In genomic region chr19:56387726-56388302, GRCm38 (mm10) we compare ENCODE assay signal across 27 mouse cellular contexts. TPM values are rescaled to one million over a fixed set of nuclear protein-coding genes. Genes with fewer than 3 reads are reported as not detected.
DNase-seq lines count a peak whose midpoint lies in the region; ATAC-seq and TF ChIP-seq lines count a peak whose summit lies in the region.
"Had no signal": no experiment of that assay in that cellular context is flagged by ENCODE, and none has a peak within 500 bp of the region (broad histone marks: within the 10 kb centered on the region; RNA-seq: fewer than 3 reads in every experiment).

No protein-coding gene starts in this region.

- H3K79me2 ChIP-seq in C2C12 (ENCODE audit: control insufficient read depth, insufficient read depth), result no peaks in the 10 kb centered on the region

- WGBS in heart, embryonic 15.5 days, result 47% methylated on average over 4 of the region's 4 CpGs
- WGBS in intestine, postnatal 0 days, result 54% methylated on average over 4 of the region's 4 CpGs

- H3ac ChIP-seq in C2C12 (ENCODE audit: control insufficient read depth, insufficient read length, low read depth), result no peak overlapping the region

- TF ChIP-seq CTCF in C2C12 (IDR thresholded peaks at IDR 0.05; ENCODE audit: control insufficient read depth, insufficient read depth, insufficient read length), result no peak
- TF ChIP-seq CTCF in intestine, postnatal 0 days (IDR thresholded peaks at IDR 0.05; ENCODE audit: low read depth), result no peak

- peak overlapping the region; percentile 91 for H3K27ac ChIP-seq in heart, embryonic 15.5 days
- peak overlapping the region; percentile 50 for H3K27ac ChIP-seq in intestine, postnatal 0 days (ENCODE audit: low read depth, low read length)
- H3K27ac ChIP-seq: embryonic facial prominence, embryonic 12.5 days; hindbrain, embryonic 12.5 days; kidney, postnatal 0 days; liver, embryonic 14.5 days; midbrain, embryonic 10.5 days; stomach, embryonic 15.5 days had no signal

- no peaks in the 10 kb centered on the region for H3K27me3 ChIP-seq in heart, embryonic 15.5 days
- no peaks in the 10 kb centered on the region for H3K27me3 ChIP-seq in C2C12 (ENCODE audit: control insufficient read depth, insufficient read depth, insufficient read length)
- no peaks in the 10 kb centered on the region for H3K27me3 ChIP-seq in intestine, postnatal 0 days (replicated peaks; ENCODE audit: control insufficient read depth, insufficient read depth, low read length)
- H3K27me3 ChIP-seq: CH12.LX; embryonic facial prominence, embryonic 12.5 days; hindbrain, embryonic 12.5 days; stomach, embryonic 15.5 days had no signal

- ATAC-seq in heart, embryonic 15.5 days (replicated peaks; ENCODE audit: insufficient number of reproducible peaks, insufficient read depth, low FRiP score, low read depth), result no peak
- peak; percentile 61 for ATAC-seq in intestine, postnatal 0 days
- ATAC-seq: forebrain, embryonic 14.5 days; midbrain, embryonic 16.5 days had no signal

- H3K36me3 ChIP-seq in heart, embryonic 15.5 days, result peaks cover 7% of the 10 kb centered on the region; the same call in 1 of the 2 replicates
- no peaks in the 10 kb centered on the region for H3K36me3 ChIP-seq in C2C12 (ENCODE audit: control insufficient read depth, insufficient read depth)
- no peaks in the 10 kb centered on the region for H3K36me3 ChIP-seq in intestine, postnatal 0 days (ENCODE audit: control insufficient read depth, insufficient read depth)
- H3K36me3 ChIP-seq: embryonic facial prominence, embryonic 12.5 days; G1E; hindbrain, embryonic 12.5 days; midbrain, embryonic 10.5 days; stomach, embryonic 15.5 days had no signal

- intact Hi-C loops in heart, postnatal 36 days (cut with DNase I), result no loop called here

- DNase-seq in heart, adult 11 months, result peak; percentile 83
- no peak for DNase-seq in heart, postnatal 4 days
- no peak for DNase-seq in heart, postnatal 36 days
- DNase-seq in embryo, embryonic 9.5 days (ENCODE audit: extremely low spot score), result no peak
- DNase-seq in liver, result no peak
- DNase-seq: adrenal gland, adult 8-10 months; cerebellum, adult 18-20 months; cerebellum, postnatal 14 days; gastrocnemius, postnatal 10 days; kidney, adult 2 months; layer of hippocampus, adult 9-11 months; lung, embryonic 14.5 days; lung, postnatal 36 days; thymus, postnatal 25 days had no signal

- H3K9ac ChIP-seq in heart, embryonic 15.5 days, result peak overlapping the region; percentile 57; the same call in 1 of the 2 replicates
- no peak overlapping the region for H3K9ac ChIP-seq in intestine, postnatal 0 days (ENCODE audit: low read depth, low read length)
- H3K9ac ChIP-seq: embryonic facial prominence, embryonic 12.5 days; hindbrain, embryonic 12.5 days; liver, embryonic 14.5 days; lung, embryonic 14.5 days; stomach, embryonic 15.5 days had no signal

- H3K4me2 ChIP-seq in heart, embryonic 15.5 days, result peak overlapping the region; percentile 53
- H3K4me2 ChIP-seq in intestine, postnatal 0 days (replicated peaks; ENCODE audit: low read depth), result no peak overlapping the region
- H3K4me2 ChIP-seq: embryonic facial prominence, embryonic 12.5 days; hindbrain, embryonic 12.5 days; lung, embryonic 14.5 days; stomach, embryonic 15.5 days had no signal

- no peaks in the 10 kb centered on the region for H3K79me3 ChIP-seq in C2C12 (ENCODE audit: low read depth)

- peak overlapping the region; percentile 54 for H3K4me3 ChIP-seq in heart, embryonic 15.5 days
- H3K4me3 ChIP-seq in C2C12 (ENCODE audit: insufficient read depth, poor library complexity, severe bottlenecking), result no peak overlapping the region
- no peak overlapping the region for H3K4me3 ChIP-seq in intestine, postnatal 0 days (ENCODE audit: low read depth, low read length)
- H3K4me3 ChIP-seq: embryonic facial prominence, embryonic 12.5 days; hindbrain, embryonic 12.5 days; midbrain, embryonic 10.5 days; stomach, embryonic 15.5 days had no signal

- peaks cover 25% of the 10 kb centered on the region for H3K4me1 ChIP-seq in heart, embryonic 15.5 days (replicated peaks)
- peaks cover 8% of the 10 kb centered on the region; the same call in 1 of the 2 replicates for H3K4me1 ChIP-seq in intestine, postnatal 0 days (replicated peaks; ENCODE audit: control insufficient read depth, insufficient read depth, low read length)
- H3K4me1 ChIP-seq: embryonic facial prominence, embryonic 12.5 days; hindbrain, embryonic 12.5 days; stomach, embryonic 15.5 days had no signal

- H3K9me3 ChIP-seq in heart, embryonic 15.5 days (replicated peaks), result no peaks in the 10 kb centered on the region
- H3K9me3 ChIP-seq in intestine, postnatal 0 days (ENCODE audit: control insufficient read depth), result no peaks in the 10 kb centered on the region
- H3K9me3 ChIP-seq: embryonic facial prominence, embryonic 12.5 days; G1E; hindbrain, embryonic 12.5 days; midbrain, embryonic 10.5 days; stomach, embryonic 15.5 days had no signal

TF ChIP-seq in C2C12, 6 proteins besides CTCF, POLR2A, EP300 and RAD21:
- TF ChIP-seq CEBPB (IDR thresholded peaks at IDR 0.05; ENCODE audit: low read depth), result peak; percentile 35
- no peak for TF ChIP-seq FOSL1 (IDR thresholded peaks at IDR 0.05; ENCODE audit: insufficient read depth, low read length, poor library complexity, severe bottlenecking)
- TF ChIP-seq MYOD1 (IDR thresholded peaks at IDR 0.05; ENCODE audit: control insufficient read depth, insufficient read length, low read depth), result no peak
- TF ChIP-seq MYOG (IDR thresholded peaks at IDR 0.05; ENCODE audit: control insufficient read depth, extremely low read depth, insufficient read length), result no peak
- no peak for TF ChIP-seq MAX (IDR thresholded peaks at IDR 0.05)
- no peak for TF ChIP-seq USF1 (IDR thresholded peaks at IDR 0.05; ENCODE audit: low read depth)

RNA-seq across cellular contexts. Expression of gene Nrap, which starts 2.0 kb away (rescaled TPM):
- 100 to 1,000 TPM; 261 to 291 TPM for total RNA-seq in heart, postnatal 4 days (2021)
- polyA plus RNA-seq in heart, embryonic 15.5 days (2015; fragmentation: Nextera tagmentation; extraction: Ambion mirVana), result 37.8 and 43.0 TPM in 2 replicates
- total RNA-seq in heart, postnatal 36 days (2021), result 100 to 1,000 TPM; 359 to 393 TPM
- 0.88 TPM for polyA plus RNA-seq in C2C12 (2012; fragmentation: generic; extraction: Trizol)
- polyA plus RNA-seq in intestine, postnatal 0 days (2015; fragmentation: Nextera tagmentation; extraction: Ambion mirVana), result 0.22 TPM in 2 replicates

RNA-seq across cellular contexts. Expression of gene Casp7, which starts 9.1 kb away (rescaled TPM):
- 10 to 100 TPM; 26.1 to 26.4 TPM for total RNA-seq in heart, postnatal 4 days (2021)
- 25.6 and 28.4 TPM in 2 replicates for polyA plus RNA-seq in heart, embryonic 15.5 days (2015; fragmentation: Nextera tagmentation; extraction: Ambion mirVana)
- total RNA-seq in heart, postnatal 36 days (2021), result 10 to 100 TPM in 1 of 2 experiments, 1 to 10 TPM in 1; 9.9 to 12.9 TPM
- 9.1 TPM for polyA plus RNA-seq in C2C12 (2012; fragmentation: generic; extraction: Trizol)
- 51.6 and 55.6 TPM in 2 replicates for polyA plus RNA-seq in intestine, postnatal 0 days (2015; fragmentation: Nextera tagmentation; extraction: Ambion mirVana)

Comparison
In these comparisons a context has a peak if more than half of its experiments do, and no peak if none do; other contexts are left out.
1. RNA of gene Nrap, which starts 2.0 kb away (polyA plus RNA-seq): 37.8 to 43.0 TPM in heart, embryonic 15.5 days; 0.88 TPM in C2C12 (single experiment) and 0.22 TPM in intestine, postnatal 0 days; every median in the first group is over 10 times any median in the second.